8 mouse cellular contexts compared by ENCODE assay signal in the genomic region with DNA sequence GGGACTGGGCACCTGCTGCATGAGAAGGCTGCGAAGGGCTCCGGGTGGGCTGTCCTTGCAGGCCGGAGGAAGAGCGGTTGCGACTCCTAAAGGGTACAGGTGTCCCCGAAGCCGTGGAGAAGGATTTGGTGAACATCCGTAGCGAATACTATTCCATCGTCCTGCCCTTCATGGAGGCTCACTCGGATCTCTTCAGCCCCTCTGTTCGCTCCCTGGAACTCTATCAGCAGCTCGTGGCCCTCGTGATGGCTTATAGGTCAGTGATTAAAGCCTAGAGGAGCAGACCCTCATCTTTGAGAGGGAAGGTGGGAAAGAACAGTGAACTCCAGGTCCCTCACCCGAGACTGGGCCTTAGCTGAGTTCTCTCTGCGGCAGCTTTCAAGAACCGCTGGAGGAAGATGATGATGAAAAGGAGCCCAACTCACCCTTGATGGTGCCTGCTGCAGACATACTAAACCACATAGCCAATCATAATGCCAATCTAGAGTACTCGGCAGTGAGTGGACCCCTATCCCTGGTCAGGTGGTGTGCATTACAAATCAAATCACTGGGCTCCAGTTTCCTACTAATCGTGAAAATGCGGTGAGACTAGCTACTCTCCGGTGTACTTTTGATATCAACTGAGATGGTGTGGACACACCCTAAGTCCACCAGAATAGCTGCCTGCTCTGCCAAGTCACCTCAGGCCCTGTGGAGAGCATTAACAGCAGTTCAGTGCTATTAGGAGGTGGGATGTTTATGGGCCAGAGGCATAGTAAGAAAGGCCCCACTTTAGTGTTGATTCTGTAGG. TPM values are rescaled to one million over a fixed set of nuclear protein-coding genes. Genes with fewer than 3 reads are reported as not detected.
DNase-seq lines count a peak whose midpoint lies in the region; ATAC-seq and TF ChIP-seq lines count a peak whose summit lies in the region.

No protein-coding gene starts in this region.

- WGBS in kidney, embryonic 16.5 days: 17% methylated on average over 21 of the region's 21 CpGs
- WGBS in forebrain, postnatal 0 days: 18% methylated on average over 21 of the region's 21 CpGs
- 11% methylated on average over 21 of the region's 21 CpGs for WGBS in liver, embryonic 16.5 days (ENCODE audit: insufficient replicate concordance)

- peak overlapping the region; percentile 82; the same call in 1 of the 2 replicates for H3K27ac ChIP-seq in kidney, embryonic 16.5 days (ENCODE audit: low read length)
- peak overlapping the region; percentile 67; the same call in 1 of the 2 replicates for H3K27ac ChIP-seq in forebrain, postnatal 0 days (ENCODE audit: low read depth, low read length)
- H3K27ac ChIP-seq in liver, embryonic 16.5 days (ENCODE audit: low read length): peak overlapping the region; percentile 83

- peaks cover 36% of the 10 kb centered on the region for H3K36me3 ChIP-seq in kidney, embryonic 16.5 days (ENCODE audit: insufficient read depth, low read length)
- peaks cover 65% of the 10 kb centered on the region for H3K36me3 ChIP-seq in forebrain, postnatal 0 days (ENCODE audit: insufficient read depth)
- peaks cover 25% of the 10 kb centered on the region for H3K36me3 ChIP-seq in liver, embryonic 16.5 days (ENCODE audit: control insufficient read depth, insufficient read depth)

- peak overlapping the region; percentile 79 for H3K4me2 ChIP-seq in kidney, embryonic 16.5 days (replicated peaks; ENCODE audit: low read depth, low read length)
- peak overlapping the region; percentile 96 for H3K4me2 ChIP-seq in forebrain, postnatal 0 days (ENCODE audit: low read depth)
- H3K4me2 ChIP-seq in liver, embryonic 16.5 days (ENCODE audit: low read depth, low read length): peak overlapping the region; percentile 90

- ATAC-seq in kidney, embryonic 16.5 days (ENCODE audit: low FRiP score, low TSS enrichment): no peak; the same call in 1 of the 2 replicates
- ATAC-seq in forebrain, postnatal 0 days: no peak
- no peak for ATAC-seq in liver, embryonic 16.5 days (ENCODE audit: low read depth)

- DNase-seq in kidney, postnatal 25 days: no peak
- peak; percentile 28 for DNase-seq in MN1 (ENCODE audit: low spot score)
- DNase-seq in forebrain, postnatal 0 days: no peak
- DNase-seq in thymus, postnatal 36 days: no peak
- no peak for DNase-seq in cerebellum, postnatal 36 days
- no peak for DNase-seq in testis, postnatal 14 days (ENCODE audit: low spot score)

- H3K9ac ChIP-seq in kidney, embryonic 16.5 days (replicated peaks; ENCODE audit: low read length): peak overlapping the region; percentile 87
- H3K9ac ChIP-seq in forebrain, postnatal 0 days: peak overlapping the region; percentile 75
- H3K9ac ChIP-seq in liver, embryonic 16.5 days (ENCODE audit: low read depth, low read length): peak overlapping the region; percentile 85

- peaks cover 15% of the 10 kb centered on the region for H3K4me1 ChIP-seq in kidney, embryonic 16.5 days (ENCODE audit: insufficient read depth, low read length)
- peaks cover 9% of the 10 kb centered on the region for H3K4me1 ChIP-seq in forebrain, postnatal 0 days (ENCODE audit: insufficient read depth)
- H3K4me1 ChIP-seq in liver, embryonic 16.5 days (ENCODE audit: control insufficient read depth, low read depth, low read length): peaks cover 29% of the 10 kb centered on the region

- H3K27me3 ChIP-seq in kidney, embryonic 16.5 days (ENCODE audit: insufficient read depth, low read length): no peaks in the 10 kb centered on the region
- H3K27me3 ChIP-seq in forebrain, postnatal 0 days (ENCODE audit: insufficient read depth, low read length): no peaks in the 10 kb centered on the region
- H3K27me3 ChIP-seq in liver, embryonic 16.5 days (ENCODE audit: control insufficient read depth, insufficient read depth, low read depth, low read length): no peaks in the 10 kb centered on the region

- H3K4me3 ChIP-seq in kidney, embryonic 16.5 days (ENCODE audit: low read length): peak overlapping the region; percentile 92
- peak overlapping the region; percentile 82 for H3K4me3 ChIP-seq in forebrain, postnatal 0 days (ENCODE audit: low read depth, low read length)
- peak overlapping the region; percentile 95 for H3K4me3 ChIP-seq in liver, embryonic 16.5 days (ENCODE audit: low read depth, low read length)

- TF ChIP-seq CTCF in forebrain, postnatal 0 days (IDR thresholded peaks at IDR 0.05; ENCODE audit: low read depth): no peak

- H3K9me3 ChIP-seq in kidney, embryonic 16.5 days (ENCODE audit: low read length): no peaks in the 10 kb centered on the region
- no peaks in the 10 kb centered on the region for H3K9me3 ChIP-seq in forebrain, postnatal 0 days (ENCODE audit: low read length)
- no peaks in the 10 kb centered on the region for H3K9me3 ChIP-seq in liver, embryonic 16.5 days (replicated peaks; ENCODE audit: control insufficient read depth, low read length)

RNA-seq across cellular contexts. Expression of a gene that starts 1.1 kb away (rescaled TPM):
- polyA plus RNA-seq in kidney, embryonic 16.5 days (2015; fragmentation: Nextera tagmentation; extraction: Ambion mirVana): 21.3 and 22.7 TPM in 2 replicates
- total RNA-seq in forebrain, postnatal 0 days (2014; rRNA removed): 24.9 and 29.8 TPM in 2 replicates
- 37.1 and 40.0 TPM in 2 replicates for polyA plus RNA-seq in forebrain, postnatal 0 days (2015; fragmentation: Nextera tagmentation; extraction: Ambion mirVana)
- 12.4 and 13.6 TPM in 2 replicates for polyA plus RNA-seq in liver, embryonic 16.5 days (2015; fragmentation: Nextera tagmentation; extraction: Ambion mirVana)

RNA-seq across cellular contexts. Expression of a gene that starts 40.0 kb away (rescaled TPM):
- 20.1 and 23.7 TPM in 2 replicates for polyA plus RNA-seq in kidney, embryonic 16.5 days (2015; fragmentation: Nextera tagmentation; extraction: Ambion mirVana)
- total RNA-seq in forebrain, postnatal 0 days (2014; rRNA removed): 549 and 619 TPM in 2 replicates
- 428 and 484 TPM in 2 replicates for polyA plus RNA-seq in forebrain, postnatal 0 days (2015; fragmentation: Nextera tagmentation; extraction: Ambion mirVana)
- polyA plus RNA-seq in liver, embryonic 16.5 days (2015; fragmentation: Nextera tagmentation; extraction: Ambion mirVana): 0.63 and 1.0 TPM in 2 replicates

Comparison
In these comparisons a context has a peak if more than half of its experiments do, and no peak if none do; other contexts are left out.
1. RNA of a gene that starts 40.0 kb away (polyA plus RNA-seq): 428 to 484 TPM in forebrain, postnatal 0 days; 20.1 to 23.7 TPM in kidney, embryonic 16.5 days and 0.63 to 1.0 TPM in liver, embryonic 16.5 days; every median in the first group is over 10 times any median in the second.
2. Peak in every context shown above with its lines, with median percentiles within 50 percentile points of each other: H3K27ac ChIP-seq, H3K4me2 ChIP-seq, H3K4me3 ChIP-seq and H3K9ac ChIP-seq.